Mouse (Mus musculus): Measurements from ENCODE around the gene Selenon.
"Not testable (repeated sequence)": the region's sequence is repeated elsewhere in the genome, so short reads cannot be mapped to it uniquely, and the experiment has no call there.

Gene Selenon

DNA sequence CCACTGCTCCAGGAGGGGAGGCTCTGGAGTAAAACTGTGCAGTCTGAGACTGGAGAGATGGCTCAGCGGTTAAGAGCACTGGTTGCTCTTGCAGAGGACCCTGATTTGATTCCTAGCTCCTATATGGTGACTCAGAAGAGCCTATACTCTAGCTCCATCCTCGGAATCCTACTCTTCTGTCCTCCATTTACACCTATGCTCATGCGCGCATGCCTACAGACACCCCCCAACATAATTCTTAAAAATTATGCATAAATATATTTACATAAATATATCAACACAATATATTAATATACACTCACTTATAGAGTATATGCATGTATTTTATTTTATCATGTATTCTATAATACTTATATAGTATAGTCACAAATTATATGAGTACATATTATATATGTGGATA, 41.6 kb downstream of the Selenon start:
- no peak for DNase-seq (ENCODE audit: low read depth, low spot score)

- no peak for DNase-seq (ENCODE audit: low read depth, low spot score)
Observed at GRCm38 (mm10) chr4:134506713-134507112, 45.3 kb downstream of the Selenon start.

DNA sequence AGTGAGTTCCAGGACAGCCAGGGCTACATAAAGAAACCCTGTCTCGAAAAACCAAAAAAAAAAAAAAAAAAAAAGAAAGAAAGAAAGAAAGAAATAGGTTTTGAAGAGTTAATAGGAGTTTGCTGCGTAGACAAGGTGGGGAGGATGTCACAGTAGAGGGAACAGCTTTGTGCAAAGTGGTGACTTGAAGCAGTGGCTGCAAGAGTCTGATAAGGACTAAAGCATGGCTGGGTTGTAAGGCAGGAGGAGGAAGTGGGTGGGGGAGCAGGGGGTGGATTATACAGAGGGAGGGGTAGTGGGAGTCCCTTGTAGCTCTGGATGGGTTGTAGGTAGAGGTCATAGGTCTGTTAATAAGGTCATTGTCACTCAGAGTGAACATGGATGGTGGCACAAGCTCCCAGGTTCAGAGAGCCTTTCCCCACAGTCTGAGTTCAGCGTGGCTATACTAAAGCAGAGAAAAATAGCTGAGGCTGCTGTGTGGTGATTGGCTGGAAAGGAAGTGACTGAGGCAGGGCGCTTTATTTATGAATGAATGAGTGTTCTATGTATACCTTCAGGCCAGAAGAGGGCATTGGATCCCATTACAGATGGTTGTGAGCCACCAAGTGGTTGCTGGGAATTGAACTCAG, 45.9 kb downstream of the Selenon start:
- no peak for DNase-seq (ENCODE audit: low read depth, low spot score)

DNA sequence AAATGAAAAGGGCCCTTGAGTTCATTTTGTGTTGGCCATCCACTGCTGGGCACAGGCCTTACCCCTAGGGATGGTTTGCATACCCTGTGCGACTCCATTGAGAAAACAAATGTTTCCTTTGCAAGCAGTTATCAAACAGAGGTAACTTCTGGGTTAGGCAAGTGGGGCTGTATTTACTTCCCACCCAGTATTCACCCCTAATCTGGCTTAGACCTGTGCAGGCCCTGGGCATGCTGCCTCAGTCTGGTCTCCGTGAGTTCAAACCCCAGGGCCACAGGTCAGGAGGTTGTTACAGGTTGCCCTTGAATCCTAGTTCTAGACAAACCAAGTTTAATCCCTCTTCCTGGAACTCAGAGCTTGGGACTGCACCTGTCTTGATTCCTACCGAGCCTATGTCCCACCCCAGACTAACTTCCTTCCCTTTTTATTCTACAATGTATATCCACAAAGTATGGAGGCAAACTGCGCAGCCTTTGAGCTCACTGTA, 46.6 kb downstream of the Selenon start:
- no peak for DNase-seq (ENCODE audit: low read depth, low spot score)

DNA sequence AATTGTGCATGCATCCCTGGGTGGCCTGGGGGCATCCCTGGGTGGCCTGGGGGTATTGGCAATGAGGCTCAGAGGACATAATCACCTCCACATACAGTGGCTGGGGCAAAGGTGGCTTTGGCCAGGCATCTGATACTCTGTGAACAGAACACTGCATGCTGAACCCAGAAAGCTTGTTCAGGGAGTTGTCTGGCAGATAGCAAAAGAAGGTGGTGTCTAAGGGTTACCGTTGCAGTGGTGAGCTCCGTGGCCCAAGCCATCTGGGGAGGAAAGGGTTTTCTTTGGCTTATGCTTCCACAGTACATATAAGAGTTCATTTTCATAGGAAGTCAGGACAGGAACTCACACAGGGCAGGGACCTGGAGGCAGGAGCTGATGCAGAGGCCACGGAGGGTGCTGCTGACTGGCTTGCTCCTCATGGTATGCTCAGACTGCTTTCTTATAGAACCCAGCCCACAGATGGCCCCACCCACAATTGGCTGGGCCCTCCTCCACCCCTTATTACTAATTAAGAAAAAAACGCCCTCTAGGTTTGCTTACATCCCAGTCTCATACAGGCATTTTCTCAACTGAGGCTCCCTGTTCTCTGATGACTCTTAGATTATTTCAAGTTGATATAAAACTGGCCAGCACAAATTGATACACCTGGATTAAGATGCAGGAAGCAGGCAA, 48.1 kb downstream of the Selenon start:
- DNase-seq (ENCODE audit: low read depth, low spot score): no peak

DNA sequence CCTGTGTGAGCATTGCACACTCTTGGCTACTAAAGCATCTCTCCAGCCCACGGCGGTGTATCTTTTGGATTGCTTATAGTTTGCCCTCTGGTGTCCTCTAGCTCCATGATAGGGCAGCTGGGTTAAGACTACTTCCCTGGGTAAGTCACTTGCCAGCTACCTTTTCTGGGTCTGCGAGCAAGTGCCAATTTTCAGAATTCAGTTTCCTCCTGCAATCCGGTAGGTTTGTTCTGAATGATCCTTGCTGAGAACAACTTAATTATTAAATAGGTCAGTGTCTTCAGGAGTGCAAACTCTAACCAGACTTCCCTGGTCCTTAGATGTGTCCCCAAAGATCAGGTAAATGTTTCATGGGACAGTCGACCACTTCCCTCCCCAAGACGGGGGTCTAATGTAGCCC, 50.9 kb downstream of the Selenon start:
- DNase-seq (ENCODE audit: low read depth, low spot score): no peak

DNA sequence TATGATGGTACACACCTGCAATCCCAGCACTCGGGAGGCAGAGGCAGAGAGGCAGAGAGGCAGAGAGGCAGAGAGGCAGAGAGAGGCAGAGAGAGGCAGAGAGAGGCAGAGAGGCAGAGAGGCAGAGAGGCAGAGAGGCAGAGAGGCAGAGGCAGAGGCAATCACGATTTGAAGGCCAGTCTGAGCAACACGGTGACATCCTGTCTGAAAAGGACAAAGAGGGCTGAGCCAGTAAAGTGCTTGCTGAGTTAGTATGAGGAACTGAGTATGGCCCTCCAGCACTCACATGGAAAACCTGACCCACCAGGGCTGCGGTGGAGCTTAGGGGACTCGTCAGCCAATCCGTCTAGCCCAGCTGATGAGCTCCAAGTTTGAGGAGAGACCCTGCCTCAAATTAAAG, 53.0 kb downstream of the Selenon start:
- DNase-seq (ENCODE audit: low read depth, low spot score): not testable (repeated sequence)

DNA sequence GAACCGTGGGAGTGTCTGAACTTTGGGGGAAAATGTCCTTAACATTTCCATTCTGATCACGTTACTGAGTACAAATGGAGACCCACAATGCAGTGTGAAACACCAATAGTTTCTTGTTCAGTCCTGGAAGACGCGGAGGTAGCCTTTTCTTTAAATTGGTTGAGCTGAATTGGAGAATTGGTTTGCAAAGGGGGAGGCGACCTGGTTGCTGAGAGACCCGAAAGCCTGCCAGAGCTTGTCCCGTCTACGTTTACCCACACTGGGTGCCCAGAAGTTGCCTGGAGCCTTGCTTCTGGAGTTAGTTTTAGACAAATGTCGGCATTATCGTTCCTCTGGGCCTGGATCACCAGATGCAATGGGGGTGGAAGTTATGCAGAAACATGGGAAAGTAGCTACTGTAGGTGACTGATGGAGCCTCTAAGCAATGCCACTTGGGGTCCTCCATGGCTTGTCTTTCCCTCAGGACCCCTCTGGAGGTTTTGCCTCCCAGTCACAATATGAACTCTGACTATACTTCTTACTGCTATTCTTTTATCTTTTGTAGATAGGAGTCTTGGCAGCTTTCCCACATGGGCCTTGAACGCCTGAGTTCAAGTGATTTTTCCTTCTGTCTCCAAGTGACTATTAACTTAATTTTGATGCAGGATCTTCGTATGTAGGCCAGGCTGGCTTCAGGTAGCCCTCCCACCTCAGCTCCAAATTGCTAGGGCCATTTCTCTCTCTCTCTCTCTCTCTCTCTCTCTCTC, 53.8 kb downstream of the Selenon start:
- DNase-seq (ENCODE audit: low read depth, low spot score): no peak

DNA sequence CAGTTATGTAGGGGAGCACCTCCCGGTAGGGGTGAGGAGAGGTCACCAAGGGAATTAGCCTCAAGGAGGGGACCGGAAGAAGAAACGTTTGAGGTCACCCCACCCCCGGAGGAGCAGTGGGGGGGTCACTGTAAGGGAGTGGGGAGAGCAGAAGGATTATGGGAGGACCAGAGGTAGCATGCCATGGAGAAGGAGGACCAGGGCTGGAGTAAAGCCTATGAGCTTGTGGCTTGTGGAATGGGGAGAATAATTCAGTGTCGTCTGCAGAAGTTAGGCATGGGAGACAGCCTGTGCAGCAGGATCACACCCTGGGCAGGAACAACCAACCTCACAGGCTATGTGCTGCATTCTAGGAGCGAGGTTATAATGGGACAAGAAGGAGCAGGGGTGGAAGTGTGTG, 54.7 kb downstream of the Selenon start:
- DNase-seq (ENCODE audit: low read depth, low spot score): no peak

DNA sequence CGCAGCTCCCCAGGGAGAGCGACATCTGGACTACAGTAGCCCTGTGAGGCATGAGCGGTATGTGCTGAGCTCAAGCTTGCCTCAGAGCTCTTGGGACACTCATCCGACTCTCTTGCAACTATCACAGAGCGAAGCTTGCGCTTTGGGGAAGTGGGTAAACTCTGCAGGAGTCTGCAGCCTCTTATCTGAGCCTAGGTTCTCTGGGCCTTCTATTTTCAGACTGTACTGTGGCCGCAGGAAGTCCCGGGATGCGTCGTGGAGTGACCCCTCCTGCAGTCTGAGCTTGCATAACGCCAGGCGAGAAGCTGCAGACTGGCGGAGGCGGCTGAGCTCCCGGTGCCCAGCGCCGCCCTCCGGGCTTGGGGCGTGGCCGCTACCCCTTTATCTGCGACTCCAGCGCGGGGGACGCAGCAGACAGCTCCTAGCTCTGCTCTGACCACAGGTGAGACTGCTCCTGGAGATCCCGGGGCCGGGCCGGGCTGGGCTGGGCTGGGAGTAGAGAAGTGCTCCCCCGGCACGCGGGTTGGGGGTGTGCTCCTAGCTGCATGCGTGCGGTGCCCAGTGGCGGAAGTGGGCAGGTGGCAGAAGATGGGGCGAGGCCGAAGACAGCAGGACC, 55.3 kb downstream of the Selenon start, which contains the start of gene Paqr7:
Gene Paqr7, plus strand, starts transcription at position 103 of the 616 bp plus-strand sequence.
- DNase-seq (ENCODE audit: low read depth, low spot score): peak; percentile 32

- DNase-seq (ENCODE audit: low read depth, low spot score): no peak
Observed at GRCm38 (mm10) chr4:134495546-134495923, 56.4 kb downstream of the Selenon start.

- DNase-seq (ENCODE audit: low read depth, low spot score): no peak
Observed at GRCm38 (mm10) chr4:134494780-134495545, 57.0 kb downstream of the Selenon start.

DNA sequence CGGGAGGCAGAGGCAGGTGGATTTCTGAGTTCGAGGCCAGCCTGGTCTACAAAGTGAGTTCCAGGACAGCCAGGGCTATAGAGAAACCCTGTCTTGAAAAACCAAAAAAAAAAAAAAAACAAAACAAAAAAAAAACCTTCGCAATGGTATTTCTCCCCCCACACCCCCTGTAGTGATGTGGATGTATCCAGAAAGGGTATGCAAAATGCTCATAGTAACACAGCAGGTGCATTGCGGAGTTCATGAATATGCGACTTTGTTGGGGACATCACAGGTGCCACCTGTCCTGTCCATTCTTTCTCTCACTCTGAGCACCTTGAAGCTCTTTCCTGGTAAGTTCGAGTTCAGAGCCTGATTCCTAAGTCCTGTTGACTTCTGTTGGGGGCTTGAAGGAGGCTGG, 57.8 kb downstream of the Selenon start:
- DNase-seq (ENCODE audit: low read depth, low spot score): not testable (repeated sequence)

- DNase-seq (ENCODE audit: low read depth, low spot score): no peak
Observed at GRCm38 (mm10) chr4:134491716-134492115, 60.2 kb downstream of the Selenon start.

- no peak for DNase-seq (ENCODE audit: low read depth, low spot score)
Observed at GRCm38 (mm10) chr4:134489986-134490665, 61.8 kb downstream of the Selenon start.

- no peak for DNase-seq (ENCODE audit: low read depth, low spot score)
Observed at GRCm38 (mm10) chr4:134488211-134488610, 63.8 kb downstream of the Selenon start.

Measured in forelimb bud, embryonic 11.5 days (tissue).